Mouse (Mus musculus) urinary bladder, postnatal 14 days (tissue): Measurements from ENCODE around the gene Pomp.

Experiments used
- DNase-seq: peaks from one replicate; pipeline ENCODE4 v3.0.0; 2021; ENCODE audit warnings: low spot score

Gene Pomp

GRCm38 (mm10) chr5:147860449-147861261, at the start of gene Pomp:
Pomp (plus strand) TSS chr5:147860461.
- DNase-seq, result peak; percentile 90

GRCm38 (mm10) chr5:147812255-147813040, 47.8 kb upstream of the Pomp start:
- peak; percentile 29 for DNase-seq

- DNase-seq, result no peak
These were observed 45.3 kb upstream of the Pomp start for GRCm38 (mm10) chr5:147814971-147815370.

- DNase-seq, result no peak
These were observed 44.7 kb upstream of the Pomp start for GRCm38 (mm10) chr5:147815592-147815991.

- DNase-seq, result no peak
These were observed 43.8 kb upstream of the Pomp start for GRCm38 (mm10) chr5:147816465-147816864.

- no peak for DNase-seq
These were observed 42.3 kb upstream of the Pomp start for GRCm38 (mm10) chr5:147817747-147818496.

GRCm38 (mm10) chr5:147818866-147819265, 41.4 kb upstream of the Pomp start:
- no peak for DNase-seq

- no peak for DNase-seq
These were observed 40.4 kb upstream of the Pomp start for GRCm38 (mm10) chr5:147819895-147820294.

- DNase-seq, result no peak
These were observed 36.1 kb upstream of the Pomp start for GRCm38 (mm10) chr5:147824021-147824605.

GRCm38 (mm10) chr5:147825375-147825969, 34.8 kb upstream of the Pomp start:
- DNase-seq, result no peak

GRCm38 (mm10) chr5:147826091-147826490, 34.2 kb upstream of the Pomp start:
- peak; percentile 40 for DNase-seq

- DNase-seq, result no peak
These were observed 33.7 kb upstream of the Pomp start for GRCm38 (mm10) chr5:147826546-147826945.

- DNase-seq, result no peak
These were observed 31.4 kb upstream of the Pomp start for GRCm38 (mm10) chr5:147828846-147829245.

- DNase-seq, result no peak
These were observed 27.4 kb upstream of the Pomp start for GRCm38 (mm10) chr5:147832842-147833241.

- no peak for DNase-seq
These were observed 25.3 kb upstream of the Pomp start for GRCm38 (mm10) chr5:147834841-147835500.

- no peak for DNase-seq
These were observed 20.8 kb upstream of the Pomp start for GRCm38 (mm10) chr5:147839418-147839817.

- DNase-seq, result no peak
These were observed 16.9 kb upstream of the Pomp start for GRCm38 (mm10) chr5:147843340-147843739.

GRCm38 (mm10) chr5:147845319-147845718, 14.9 kb upstream of the Pomp start:
- no peak for DNase-seq

GRCm38 (mm10) chr5:147847361-147847760, 12.9 kb upstream of the Pomp start:
- DNase-seq, result no peak

GRCm38 (mm10) chr5:147848164-147848863, 11.9 kb upstream of the Pomp start:
- peak; percentile 73 for DNase-seq
